Mouse (Mus musculus) spleen, adult 2 months (tissue): ENCODE data around the gene Gramd1c. TPM values are rescaled to one million over a fixed set of nuclear protein-coding genes. Genes with fewer than 3 reads are reported as not detected.

Experiments
- DNase-seq, 2 experiments: peaks; one replicate each; pipeline versions ENCODE4 v3.0.0 to v3.0.0-alpha.2; 2012 to 2021; ENCODE audit warnings: low spot score in 2 of 2, low read depth in 1 of 2
- H3K27ac ChIP-seq: fragments of 200-500 bp; 2 replicates; pipeline ENCODE4 v1.5.1; 2012; ENCODE audit warnings: low read length, inconsistent platforms; ENCODE audit not compliant: insufficient read depth
- H3K27me3 ChIP-seq: fragments of 200-500 bp; 2 replicates; pipeline ENCODE4 v1.6.1; 2012; ENCODE audit warnings: mild to moderate bottlenecking, moderate library complexity, low read length, inconsistent platforms; ENCODE audit not compliant: control insufficient read depth, insufficient read depth
- H3K36me3 ChIP-seq: fragments of 200-500 bp; 2 replicates; pipeline ENCODE4 v1.6.1; 2012; ENCODE audit warnings: mild to moderate bottlenecking, low read length, inconsistent platforms; ENCODE audit not compliant: control insufficient read depth, insufficient read depth
- H3K4me1 ChIP-seq: fragments of 200-500 bp; 2 replicates; pipeline ENCODE4 v1.6.1; 2011; ENCODE audit warnings: inconsistent platforms; ENCODE audit not compliant: control insufficient read depth, insufficient read depth, insufficient read length
- H3K4me3 ChIP-seq: fragments of 200-500 bp; 2 replicates; pipeline ENCODE4 v1.5.1; 2011; ENCODE audit warnings: mild to moderate bottlenecking, inconsistent platforms; ENCODE audit not compliant: insufficient read depth, insufficient read length; ENCODE audit errors: extremely low read depth
- CTCF ChIP-seq: fragments of 200-500 bp; IDR thresholded peaks from 2 replicates; pipeline ENCODE4 v1.5.1; 2011; ENCODE audit warnings: mild to moderate bottlenecking, inconsistent platforms; ENCODE audit not compliant: insufficient read depth, insufficient read length, insufficient replicate concordance; ENCODE audit errors: extremely low read depth
- POLR2A ChIP-seq: fragments of 200-500 bp; IDR thresholded peaks from 2 replicates; pipeline ENCODE4 v1.6.1; 2011; ENCODE audit warnings: low read depth, low read length, inconsistent platforms
- WGBS: fragments of 180-500 bp; shearing (Covaris S2); methylation state at CpG from one replicate; pipeline ENCODE4 v1.1.7; 2018; 5-methylcytosine and 5-hydroxymethylcytosine counted together
- polyA plus RNA-seq: library from polyadenylated mRNA; depleted of rRNA; stranded (reverse); fragments of >200 nt; gene quantifications from 2 replicates; pipeline ENCODE4 v1.2.3, GENCODE M21; 2012

The Gramd1c gene
- polyA plus RNA-seq, 1 experiment = 0.30 TPM

GRCm38 (mm10) chr16:44052390-44052789 is 10.8 kb downstream of the Gramd1c start:
- 74% methylated on average over 6 of the region's 6 CpGs for WGBS

GRCm38 (mm10) chr16:44050139-44050538 is 13.0 kb downstream of the Gramd1c start:
- no peak for DNase-seq
- no peak for TF ChIP-seq POLR2A
- no peak for TF ChIP-seq CTCF
- H3K4me1 ChIP-seq = no peaks in the 10 kb centered on the region
- no peaks in the 10 kb centered on the region for H3K27me3 ChIP-seq
- H3K36me3 ChIP-seq = no peaks in the 10 kb centered on the region
- H3K27ac ChIP-seq = no peak overlapping the region
- WGBS = 45% methylated on average over 5 of the region's 5 CpGs
- H3K4me3 ChIP-seq = no peak overlapping the region

More at GRCm38 (mm10) chr16:44052390-44052789, 10.8 kb downstream of the Gramd1c start:
- Histone ChIP-seq H3K36me3 (no peaks in the 10 kb centered on the region), H3K27ac (no peak overlapping the region), H3K4me1 (no peaks in the 10 kb centered on the region), H3K27me3 (no peaks in the 10 kb centered on the region), H3K4me3 (no peak overlapping the region)
- no peak for TF ChIP-seq CTCF
- no peak for TF ChIP-seq POLR2A
- no peak for DNase-seq

GRCm38 (mm10) chr16:44039112-44039511 is 24.0 kb downstream of the Gramd1c start:
- H3K4me1 ChIP-seq = no peaks in the 10 kb centered on the region
- no peaks in the 10 kb centered on the region for H3K36me3 ChIP-seq
- 85% methylated on average over 4 of the region's 4 CpGs for WGBS
- TF ChIP-seq CTCF (0 out of 2 replicates have a peak, but pooled peaks have one; percentile 18), POLR2A (no peak)
- no peak overlapping the region for H3K4me3 ChIP-seq
- H3K27ac ChIP-seq = no peak overlapping the region
- no peak for DNase-seq
- H3K27me3 ChIP-seq = no peaks in the 10 kb centered on the region

GRCm38 (mm10) chr16:44035221-44035620 is 27.9 kb downstream of the Gramd1c start:
- H3K36me3 ChIP-seq = no peaks in the 10 kb centered on the region
- no peak for DNase-seq
- no peak for TF ChIP-seq POLR2A
- TF ChIP-seq CTCF = no peak
- no peaks in the 10 kb centered on the region for H3K27me3 ChIP-seq
- H3K4me1 ChIP-seq = no peaks in the 10 kb centered on the region
- H3K4me3 ChIP-seq = no peak overlapping the region
- 47% methylated on average over 3 of the region's 3 CpGs for WGBS
- H3K27ac ChIP-seq = no peak overlapping the region

- WGBS = 89% methylated on average over 5 of the region's 5 CpGs
- Histone ChIP-seq H3K36me3 (no peaks in the 10 kb centered on the region), H3K4me1 (no peaks in the 10 kb centered on the region), H3K4me3 (no peak overlapping the region), H3K27ac (no peak overlapping the region), H3K27me3 (no peaks in the 10 kb centered on the region)
- TF ChIP-seq POLR2A (no peak), CTCF (no peak)
- DNase-seq = no peak
Measured at GRCm38 (mm10) chr16:44033365-44033764, 29.8 kb downstream of the Gramd1c start.

GRCm38 (mm10) chr16:44029273-44029672 is 33.9 kb downstream of the Gramd1c start:
- Histone ChIP-seq H3K27ac (no peak overlapping the region), H3K36me3 (no peaks in the 10 kb centered on the region), H3K4me1 (peaks cover 6% of the 10 kb centered on the region; the same call in 1 of the 2 replicates), H3K4me3 (no peak overlapping the region), H3K27me3 (no peaks in the 10 kb centered on the region)
- DNase-seq = no peak
- WGBS = 7% methylated on average over 2 of the region's 2 CpGs
- TF ChIP-seq POLR2A (no peak), CTCF (no peak)

- DNase-seq = no peak
- H3K4me1 ChIP-seq = peaks cover 6% of the 10 kb centered on the region; the same call in 1 of the 2 replicates
Measured at GRCm38 (mm10) chr16:44026822-44027221, 36.3 kb downstream of the Gramd1c start.

More at GRCm38 (mm10) chr16:44026822-44027221, 36.3 kb downstream of the Gramd1c start:
- Histone ChIP-seq H3K36me3 (no peaks in the 10 kb centered on the region), H3K27ac (no peak overlapping the region), H3K27me3 (no peaks in the 10 kb centered on the region), H3K4me3 (no peak overlapping the region)
- WGBS = 85% methylated on average over 9 of the region's 9 CpGs
- TF ChIP-seq POLR2A (no peak), CTCF (no peak)
